Mouse (Mus musculus): ENCODE measurements around the gene Dnah2. TPM values are rescaled to one million over a fixed set of nuclear protein-coding genes. Genes with fewer than 3 reads are reported as not detected.
"Not testable (repeated sequence)": the region's sequence is repeated elsewhere in the genome, so short reads cannot be mapped to it uniquely, and the experiment has no call there.

The Dnah2 gene
- total RNA-seq, 2 experiments from 2014 or later, result 3.9 to 4.3 TPM

DNA sequence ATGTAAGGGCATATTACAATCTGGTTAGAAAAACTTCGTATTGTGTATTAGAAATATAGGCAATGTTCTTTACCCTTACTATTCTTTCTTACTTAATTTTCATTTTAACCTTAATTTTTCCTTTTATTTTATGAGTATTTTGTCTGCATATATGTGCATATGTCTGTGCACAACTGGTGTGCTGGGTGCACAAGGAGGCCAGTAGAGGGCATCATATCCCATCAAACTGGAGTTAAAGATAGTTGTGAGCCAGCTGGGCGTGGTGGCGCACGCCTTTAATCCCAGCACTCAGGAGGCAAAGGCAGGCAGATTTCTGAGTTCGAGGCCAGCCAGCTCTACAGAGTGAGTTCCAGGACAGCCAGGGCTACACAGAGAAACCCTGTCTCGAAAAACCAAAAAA, 18.2 kb downstream of the Dnah2 start:
- DNase-seq (ENCODE audit: low spot score in 2 of 2), result not testable (repeated sequence)

DNA sequence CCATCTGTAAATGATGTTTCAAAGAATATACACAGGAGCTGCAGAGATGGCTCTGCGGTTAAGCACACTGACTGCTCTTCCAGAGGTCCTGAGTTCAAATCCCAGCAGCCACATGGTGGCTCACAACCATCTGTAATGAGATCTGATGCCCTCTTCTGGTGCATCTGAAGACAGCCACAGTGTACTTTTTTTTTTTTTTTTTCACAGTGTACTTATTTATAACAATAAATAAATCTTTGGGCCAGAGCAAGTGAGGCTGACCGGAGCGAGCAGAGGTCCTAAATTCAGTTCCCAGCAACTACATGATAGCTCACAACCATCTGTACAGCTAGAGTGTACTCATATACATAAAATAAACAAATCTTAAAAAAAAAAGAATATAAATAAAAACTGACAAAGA, 18.6 kb downstream of the Dnah2 start:
- not testable (repeated sequence) for DNase-seq (ENCODE audit: low spot score in 2 of 2)

DNA sequence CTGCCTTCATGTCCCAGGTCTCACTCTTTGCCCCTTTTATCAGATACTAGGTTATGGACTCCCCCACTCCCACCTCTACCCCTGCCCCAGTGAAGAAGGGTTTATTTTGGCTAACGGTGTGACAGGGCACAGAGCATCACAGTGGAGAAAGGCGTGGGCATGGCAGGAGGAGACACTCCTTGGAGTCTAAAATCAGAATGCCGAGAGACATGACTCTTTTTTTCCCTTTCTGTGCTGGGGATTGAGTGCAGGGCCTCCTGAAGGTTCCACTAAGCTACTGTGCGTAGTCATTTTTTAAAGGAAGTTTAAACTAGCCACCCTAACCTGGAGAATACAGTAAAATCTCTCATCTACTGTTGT, 20.9 kb downstream of the Dnah2 start:
- DNase-seq (ENCODE audit: low spot score in 2 of 2), result no peak

DNA sequence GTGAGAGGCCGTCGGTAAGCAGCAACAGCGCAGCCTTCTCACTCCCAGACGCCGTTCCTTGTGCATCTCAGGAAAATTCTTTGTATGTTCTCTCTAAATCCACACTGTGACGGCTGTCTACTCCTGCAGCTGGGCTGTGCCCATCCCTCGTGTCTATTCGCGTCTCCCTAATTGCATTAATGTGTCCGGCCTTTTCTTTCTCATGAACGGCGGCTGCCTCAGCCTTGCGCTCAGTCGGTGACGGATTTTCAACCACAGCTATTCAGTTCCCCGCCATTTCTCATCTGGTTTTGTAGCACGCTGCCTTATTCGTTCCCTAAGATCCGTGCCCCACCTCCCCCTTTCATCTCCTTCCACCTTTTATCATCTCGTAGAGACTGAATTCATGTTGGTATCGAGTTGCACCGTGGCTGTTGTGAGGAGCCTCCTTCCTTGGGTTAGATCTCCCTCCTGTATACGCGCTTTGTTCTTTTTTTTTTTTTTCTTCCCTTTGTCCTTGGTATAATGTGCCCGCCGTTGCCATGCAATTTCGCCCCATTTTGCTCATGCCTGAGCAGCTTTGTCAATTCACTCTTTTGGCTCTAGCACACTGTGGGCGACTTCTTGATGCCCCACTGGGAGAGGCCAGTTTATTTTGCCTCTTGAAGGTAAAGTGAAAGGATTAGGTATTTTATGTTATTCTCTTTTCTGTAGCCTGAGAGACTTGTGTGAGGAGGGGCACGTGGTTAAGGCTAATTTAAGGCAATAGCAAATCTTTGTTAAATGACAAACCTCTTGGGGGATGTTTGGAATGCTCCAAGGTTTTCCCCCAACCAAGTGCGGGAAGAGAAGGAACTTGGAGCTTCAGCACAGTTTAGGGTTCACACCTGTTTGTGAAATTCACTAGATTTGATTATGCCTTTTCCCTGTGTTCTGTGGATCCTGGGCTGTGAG, 21.5 kb downstream of the Dnah2 start:
- DNase-seq (ENCODE audit: low spot score in 2 of 2), result peak in 1 of 2 experiments; percentile 39

DNA sequence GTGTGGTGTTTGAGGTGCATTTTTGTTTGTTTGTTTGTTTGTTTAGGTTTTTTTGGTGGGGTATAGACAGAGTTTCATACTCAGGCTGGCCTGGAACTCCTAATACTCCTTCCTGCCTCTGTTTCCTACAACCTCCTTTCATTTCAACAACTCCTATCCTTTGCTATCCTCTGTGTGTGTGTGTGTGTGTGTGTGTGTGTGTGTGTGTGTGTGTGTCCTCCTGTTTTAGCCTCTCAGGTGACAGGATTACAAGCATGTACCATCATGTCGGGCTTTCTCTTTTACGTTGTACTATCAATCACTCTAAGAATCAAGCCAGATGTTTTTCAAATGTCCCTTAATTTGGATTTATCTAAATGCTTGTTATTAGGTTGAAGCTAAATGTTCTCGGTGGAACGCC, 22.3 kb downstream of the Dnah2 start:
- DNase-seq (ENCODE audit: low spot score in 2 of 2), result no peak

DNA sequence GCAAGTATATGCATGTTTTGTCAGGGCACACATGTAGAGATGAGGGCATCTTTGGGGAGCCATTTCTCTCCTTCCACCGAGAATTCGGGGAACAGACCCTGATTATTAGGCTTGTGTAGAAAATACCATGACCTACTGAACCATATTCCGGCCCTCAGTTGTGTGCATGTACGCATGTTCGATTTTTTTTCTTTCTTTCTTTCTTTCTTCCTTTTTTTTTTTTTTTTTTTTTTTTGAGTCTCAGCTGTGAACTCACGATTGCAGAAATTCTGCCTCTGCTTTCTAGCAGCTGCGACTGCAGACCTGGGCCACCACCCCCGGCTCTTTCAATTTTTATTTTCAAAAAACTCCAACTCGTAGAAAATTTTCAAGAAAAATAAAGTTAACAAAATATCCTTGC, 23.2 kb downstream of the Dnah2 start:
- DNase-seq (ENCODE audit: low spot score in 2 of 2), result no peak

DNA sequence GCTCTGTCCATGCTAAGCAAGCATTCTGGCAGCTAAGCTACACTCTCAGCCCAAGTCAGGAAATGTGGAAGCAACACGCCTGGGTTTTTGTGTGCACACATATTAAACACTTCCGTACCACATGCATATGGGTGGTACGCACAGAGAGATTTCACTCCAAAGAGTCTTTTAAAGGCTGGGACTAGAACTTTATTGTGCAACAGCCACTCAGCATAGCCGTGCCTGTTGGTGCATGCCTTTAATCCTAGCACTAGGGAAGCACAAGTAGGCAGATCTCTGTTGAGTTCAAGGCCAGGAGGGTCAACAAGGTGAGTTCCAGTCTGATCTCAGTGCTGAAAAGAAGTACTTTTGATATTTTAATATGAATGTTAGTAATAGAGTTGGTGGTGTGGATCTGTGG, 25.3 kb downstream of the Dnah2 start:
- DNase-seq (ENCODE audit: low spot score in 2 of 2), result no peak

DNA sequence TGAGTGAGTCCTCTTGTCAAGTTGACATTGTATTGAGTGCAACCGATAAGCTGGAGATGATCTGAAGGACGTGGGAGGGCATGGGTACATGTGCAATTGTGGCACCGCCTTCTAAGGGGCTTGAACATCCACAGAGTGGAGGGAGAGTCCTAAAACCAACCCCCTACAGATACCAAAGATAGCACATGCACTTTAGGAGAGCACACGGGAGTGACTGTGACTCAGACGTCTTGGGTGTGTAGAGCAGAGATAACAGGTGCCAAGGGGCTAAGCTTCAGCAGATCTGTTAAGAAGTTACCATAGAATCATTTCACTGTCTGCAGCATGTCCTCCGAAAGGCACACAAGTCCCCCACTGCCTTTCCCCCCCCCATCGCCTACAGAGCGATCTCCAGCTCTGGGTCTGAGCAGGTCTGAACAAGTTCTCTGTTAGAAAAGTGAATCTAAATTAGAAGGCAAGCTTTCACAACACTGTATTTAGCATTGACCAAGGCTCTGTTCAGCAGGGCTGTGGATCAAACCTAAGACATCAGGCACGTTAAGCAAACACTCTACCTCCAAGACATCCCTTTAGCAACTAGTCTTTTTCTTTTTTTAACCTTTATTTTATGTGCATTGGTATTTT, 27.3 kb downstream of the Dnah2 start:
- no peak for DNase-seq (ENCODE audit: low spot score in 2 of 2)

DNA sequence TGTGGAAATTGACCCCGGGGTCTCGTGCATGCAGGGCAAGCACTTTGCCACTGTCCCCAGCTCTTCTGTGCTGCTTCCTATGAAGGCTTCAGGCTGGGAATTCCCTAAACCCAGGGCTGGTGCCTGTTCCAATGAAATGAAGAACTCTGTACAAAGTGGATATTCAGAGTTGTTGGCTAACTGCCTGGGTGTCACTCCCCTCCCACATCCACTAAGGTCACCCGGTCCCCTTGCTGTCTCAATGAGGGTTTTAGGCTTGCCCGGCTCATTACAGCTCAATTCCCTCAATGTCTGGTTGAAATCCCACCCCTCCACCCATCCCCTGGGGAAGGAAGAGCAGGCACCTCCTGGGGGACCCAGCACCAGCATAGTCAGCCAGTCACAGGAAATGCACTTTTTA, 28.9 kb downstream of the Dnah2 start:
- no peak for DNase-seq (ENCODE audit: low spot score in 2 of 2)

DNA sequence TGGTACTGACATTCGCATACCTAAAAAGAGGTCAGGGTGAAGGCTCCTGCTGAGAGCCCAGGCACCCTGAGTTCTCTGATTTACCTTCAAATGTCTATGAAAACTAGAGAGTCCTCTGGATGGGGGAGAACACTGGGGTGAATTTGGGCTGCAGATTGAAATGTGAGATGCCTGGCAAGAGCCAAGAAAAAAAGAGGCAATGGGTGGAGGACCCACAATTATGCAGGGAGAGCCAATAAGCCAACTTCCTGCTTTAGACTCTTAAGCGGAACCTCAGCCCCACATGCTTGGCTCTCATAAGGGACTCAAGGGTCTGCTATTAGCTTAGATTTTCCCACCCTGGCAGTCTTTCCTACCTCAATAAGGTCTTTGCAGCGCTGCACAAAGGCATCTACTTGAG, 32.2 kb downstream of the Dnah2 start:
- no peak for DNase-seq (ENCODE audit: low spot score in 2 of 2)

DNA sequence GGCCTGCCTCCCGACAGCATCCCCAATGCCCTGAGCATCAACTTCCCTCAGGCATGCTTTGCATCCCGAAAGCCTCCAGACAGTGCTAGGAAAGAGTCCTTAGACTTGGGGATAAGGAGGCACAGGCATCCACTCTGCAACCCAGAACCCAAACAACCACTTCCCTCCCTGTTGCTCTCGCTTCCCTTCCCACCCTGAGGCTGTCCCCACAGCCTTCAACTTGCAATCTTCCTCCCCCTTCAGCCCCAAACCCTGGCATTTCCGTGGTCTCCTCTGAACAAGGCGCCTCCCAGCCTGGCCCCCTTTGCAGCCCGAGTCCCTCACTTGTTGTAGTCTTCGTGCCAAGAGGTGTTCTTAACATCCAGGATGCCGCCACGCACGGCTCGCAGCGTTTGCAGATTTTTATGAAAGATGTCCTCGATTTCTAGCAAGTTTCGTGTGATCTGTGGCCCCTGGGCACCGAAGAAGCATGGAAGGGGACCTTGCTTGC, 32.7 kb downstream of the Dnah2 start:
- DNase-seq (ENCODE audit: low spot score in 2 of 2), result no peak

DNA sequence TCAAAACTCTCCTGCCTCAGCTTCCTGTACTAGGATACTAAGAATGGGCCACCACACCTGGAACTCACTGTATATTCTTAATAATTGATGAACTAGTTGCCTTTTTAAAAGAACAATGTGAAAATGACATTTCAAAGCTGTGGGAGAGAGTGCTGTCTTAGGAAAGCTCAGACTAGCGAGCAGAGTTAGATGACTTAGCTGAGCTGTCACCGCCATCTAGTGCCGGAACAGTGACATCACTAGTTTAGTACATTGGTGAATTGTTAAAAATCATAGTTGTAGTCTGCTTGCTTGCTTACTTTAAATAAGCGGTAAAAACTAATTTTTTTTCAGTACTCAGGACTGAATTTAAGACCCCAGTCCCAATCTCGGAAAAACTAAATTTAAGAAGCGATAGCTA, 35.1 kb downstream of the Dnah2 start:
- peak; percentile 28 to 71 for DNase-seq (ENCODE audit: low spot score in 2 of 2)

DNA sequence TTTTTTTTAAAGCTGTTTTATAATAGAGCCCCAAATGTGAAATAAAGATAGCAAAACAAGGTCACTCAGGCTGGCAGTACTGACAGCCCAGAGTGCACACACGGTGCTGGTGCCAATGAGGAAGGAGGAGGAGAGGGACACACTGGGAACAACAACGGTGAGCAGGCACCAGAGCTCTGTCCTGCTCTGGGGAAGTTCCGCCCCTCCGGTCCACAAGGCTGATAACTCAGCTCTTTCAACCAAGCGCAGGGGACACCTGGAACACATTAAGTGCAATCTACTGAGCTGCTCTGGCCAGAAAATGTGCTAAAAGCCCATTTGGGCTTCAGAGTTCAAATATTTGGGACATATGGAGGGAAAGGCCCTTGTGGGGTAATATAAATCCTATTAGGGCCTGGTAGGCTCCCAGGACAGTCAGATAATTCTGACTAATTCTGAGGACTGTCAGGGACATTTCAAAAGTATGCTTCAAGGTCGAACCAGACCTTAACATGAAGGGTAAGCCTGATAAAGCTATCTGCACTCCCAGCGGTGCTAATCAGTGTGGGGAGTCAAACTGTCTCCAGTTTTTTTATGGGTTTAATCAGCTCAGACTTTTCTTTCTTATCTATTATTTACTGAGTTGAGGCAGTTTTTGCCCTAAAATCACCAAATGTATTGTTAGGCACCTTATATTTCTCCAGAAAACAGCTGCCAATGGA, 38.0 kb downstream of the Dnah2 start:
- no peak for DNase-seq (ENCODE audit: low spot score in 2 of 2)

DNA sequence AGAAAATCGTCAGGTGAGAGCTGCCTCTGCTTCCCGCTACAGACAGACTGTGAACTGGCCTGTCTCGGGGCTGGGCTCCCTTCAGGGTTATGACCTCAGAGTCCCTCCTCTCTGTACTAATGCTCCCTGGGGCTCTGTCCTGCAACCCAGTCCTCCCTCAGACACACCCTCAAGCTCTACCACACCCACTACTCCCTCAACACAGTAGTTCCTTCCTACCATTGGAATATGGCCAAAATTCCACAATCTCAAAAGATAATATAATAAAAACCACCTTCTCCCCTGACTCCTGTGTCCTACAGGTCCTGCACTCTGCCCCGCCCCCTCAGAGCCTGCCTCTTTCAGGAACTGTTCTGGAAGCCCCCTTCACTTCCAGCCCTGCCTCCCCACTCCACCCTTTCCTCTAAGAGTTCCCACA, 45.0 kb downstream of the Dnah2 start:
- no peak for DNase-seq (ENCODE audit: low spot score in 2 of 2)

DNA sequence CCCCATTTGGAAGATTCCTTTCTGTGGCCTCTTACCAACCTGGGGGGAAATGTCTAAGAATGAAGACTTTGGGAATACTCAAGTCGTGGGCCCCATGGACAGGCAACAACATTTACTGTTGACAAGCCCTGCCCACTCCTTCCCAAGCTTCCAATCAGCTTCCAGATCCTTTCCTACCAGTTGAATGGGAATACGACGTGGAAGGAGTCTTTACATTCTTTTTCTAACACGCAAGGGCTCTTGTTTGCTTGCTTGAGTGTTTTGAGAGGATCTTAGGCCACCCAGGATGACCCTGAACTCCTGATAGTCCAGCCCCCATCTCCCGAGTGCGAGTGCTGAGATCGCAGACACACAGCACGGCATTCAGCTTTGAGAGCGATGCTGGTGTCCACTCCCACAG, 47.4 kb downstream of the Dnah2 start:
- DNase-seq (ENCODE audit: low spot score in 2 of 2), result no peak

DNA sequence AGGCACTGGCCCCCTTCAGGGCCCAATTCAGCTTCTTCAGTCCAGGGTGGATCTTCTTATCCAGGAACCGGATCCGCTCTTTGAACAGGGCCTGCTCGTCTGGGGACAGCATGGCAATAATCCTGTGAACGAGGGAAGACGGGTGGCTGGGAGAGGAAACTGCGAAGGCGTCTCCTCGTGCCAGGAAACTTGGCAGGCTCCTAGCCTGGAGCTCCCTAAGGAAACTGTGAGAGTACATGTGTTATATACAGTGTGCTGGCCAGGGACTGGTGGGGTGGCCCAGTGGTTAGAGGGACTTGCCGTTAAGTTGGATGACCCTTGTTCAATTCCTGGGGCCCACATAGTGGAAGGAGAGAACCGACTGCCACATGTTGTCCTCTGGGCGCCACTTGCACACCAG, 49.8 kb downstream of the Dnah2 start:
- DNase-seq (ENCODE audit: low spot score in 2 of 2), result peak; percentile 19 to 39

DNA sequence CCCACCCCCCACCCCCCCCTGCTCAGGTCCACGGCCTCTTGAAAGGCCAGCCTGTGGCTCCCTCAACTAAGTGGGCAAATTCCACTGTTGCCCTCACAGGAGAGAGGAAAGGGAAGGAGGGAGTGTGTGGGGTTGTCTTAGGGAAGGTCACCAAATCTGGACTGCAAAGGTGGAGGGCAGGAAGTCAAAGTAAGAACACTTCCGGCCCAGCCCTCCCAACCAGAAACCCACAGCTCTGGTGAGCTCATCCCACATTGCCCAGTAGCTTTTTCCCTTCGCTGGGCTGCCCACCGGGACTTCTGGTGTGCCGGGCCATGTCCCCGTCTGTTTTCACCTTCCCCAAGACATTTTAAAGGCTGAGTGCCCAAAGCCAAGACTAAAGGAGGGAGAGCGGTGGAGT, 57.2 kb downstream of the Dnah2 start:
- DNase-seq (ENCODE audit: low spot score in 2 of 2), result no peak

DNA sequence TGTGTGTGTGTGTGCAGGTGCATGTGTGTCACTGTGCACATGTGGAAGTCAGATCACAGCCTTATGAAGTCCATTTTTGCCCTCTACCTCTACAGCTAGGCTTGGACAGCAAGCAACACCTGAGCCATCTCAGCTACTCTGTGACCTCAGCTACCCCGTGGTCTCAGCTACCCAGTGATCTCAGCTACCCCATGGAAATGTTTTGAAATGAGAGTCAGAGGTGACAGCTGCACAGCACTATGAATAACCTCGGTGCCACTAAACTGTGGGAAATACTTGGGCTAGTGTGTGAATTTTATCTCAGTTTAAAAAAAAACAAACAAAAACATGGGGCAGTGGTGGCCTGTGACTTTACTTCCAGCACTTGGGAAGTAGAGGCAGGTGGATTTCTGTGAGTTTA, 58.0 kb downstream of the Dnah2 start:
- no peak for DNase-seq (ENCODE audit: low spot score in 2 of 2)

DNA sequence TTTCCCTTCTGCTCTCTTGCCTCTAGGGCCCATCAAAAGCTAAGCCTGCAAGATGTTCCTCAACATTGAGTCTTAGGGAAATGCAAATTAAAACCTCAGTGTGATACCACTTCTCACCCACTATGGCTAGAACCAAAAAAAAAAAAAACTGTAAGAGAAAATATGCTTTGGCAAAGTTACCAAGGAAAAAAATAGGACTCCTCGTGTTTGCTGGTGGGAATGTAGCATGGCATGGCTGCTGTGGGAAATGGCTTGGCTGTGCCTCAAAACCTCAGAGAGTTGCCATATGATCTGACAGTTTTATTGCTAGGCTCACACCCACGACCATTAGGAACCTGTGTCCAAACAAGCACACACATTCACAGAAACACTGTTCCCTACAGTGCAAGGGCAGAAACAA, 61.4 kb downstream of the Dnah2 start:
- DNase-seq (ENCODE audit: low spot score in 2 of 2), result peak in 1 of 2 experiments; percentile 23

DNA sequence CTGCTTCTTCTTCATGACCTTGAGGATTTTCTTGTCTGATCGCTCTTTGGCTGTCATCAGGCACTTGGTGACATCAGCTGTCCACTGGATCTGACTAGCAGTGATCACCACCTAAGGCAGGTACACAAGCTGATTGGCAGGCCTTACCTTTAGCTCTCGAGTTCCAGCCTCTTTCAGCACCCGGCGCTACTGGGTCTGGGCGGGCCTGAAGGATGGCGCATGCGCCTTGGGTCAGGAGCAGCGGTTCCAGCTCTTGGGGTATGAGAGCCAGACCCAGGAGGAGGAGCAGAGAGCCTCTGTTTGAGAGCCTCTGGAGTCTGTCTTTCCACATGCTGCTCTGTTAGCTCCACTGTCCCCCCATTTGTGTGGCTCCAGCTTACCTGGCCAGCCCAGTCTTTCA, 71.3 kb downstream of the Dnah2 start:
- DNase-seq (ENCODE audit: low spot score in 2 of 2), result no peak

DNA sequence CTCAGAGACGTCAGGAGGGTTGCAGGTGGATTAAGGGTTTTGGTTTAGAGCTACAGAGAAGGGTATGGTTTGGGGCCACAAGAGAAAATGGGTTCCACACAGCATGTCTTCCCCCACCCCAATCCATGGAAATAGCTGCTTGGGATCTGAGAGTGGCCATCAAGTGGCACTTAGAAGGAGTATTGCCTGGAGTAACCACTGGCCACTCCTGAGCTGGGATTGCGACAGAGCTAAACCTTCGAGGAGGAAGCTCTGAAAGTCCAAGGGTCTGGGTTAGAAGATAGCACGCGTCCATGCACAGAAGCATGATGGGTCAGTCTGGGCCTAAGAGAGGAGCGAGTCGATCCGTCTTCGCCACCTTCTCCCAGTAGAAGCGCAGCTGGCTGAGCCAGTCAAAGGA, 72.1 kb downstream of the Dnah2 start:
- DNase-seq (ENCODE audit: low spot score in 2 of 2), result no peak

DNA sequence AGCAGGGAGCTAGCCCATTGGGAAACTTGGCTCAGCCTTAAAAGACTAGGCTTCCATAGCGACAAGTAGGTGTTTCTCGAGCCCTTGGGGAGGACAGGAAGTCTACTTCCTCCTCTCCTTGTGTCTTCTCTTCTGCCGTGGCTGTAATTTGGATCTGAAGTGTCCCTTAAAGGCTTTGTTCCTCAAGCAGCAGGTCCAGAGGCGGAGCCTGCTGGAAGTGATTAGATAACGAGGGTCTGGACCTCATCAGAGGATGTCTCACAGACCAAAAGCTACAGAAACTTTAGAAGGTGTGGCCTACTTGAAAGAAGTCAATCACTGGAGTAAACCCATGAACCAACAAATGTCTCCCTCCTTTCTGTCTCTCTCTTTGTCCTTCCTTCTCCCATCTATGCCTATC, 74.2 kb downstream of the Dnah2 start:
- no peak for DNase-seq (ENCODE audit: low spot score in 2 of 2)
